Mouse (Mus musculus) forebrain, embryonic 15.5 days (tissue): Measurements from ENCODE around the gene Aqp9. TPM values are rescaled to one million over a fixed set of nuclear protein-coding genes. Genes with fewer than 3 reads are reported as not detected.

Source experiments
- ATAC-seq: fragments of 200-750 bp; cut with Nextera tagmentation; replicated peaks from 2 replicates; pipeline ENCODE4 v1.8.0; 2017; ENCODE audit warnings: mild to moderate bottlenecking, moderate TSS enrichment, moderate library complexity
- H3K27ac ChIP-seq: fragments of 300-500 bp; sonication (generic); replicated peaks from 2 replicates; pipeline ENCODE4 v1.5.1; 2015; ENCODE audit warnings: mild to moderate bottlenecking, inconsistent platforms
- H3K27me3 ChIP-seq: fragments of 300-500 bp; sonication (generic); 2 replicates; pipeline ENCODE4 v1.6.1; 2015; ENCODE audit warnings: inconsistent platforms
- H3K36me3 ChIP-seq: fragments of 300-500 bp; sonication (generic); 2 replicates; pipeline ENCODE4 v1.6.1; 2015; ENCODE audit warnings: mild to moderate bottlenecking, inconsistent platforms
- H3K4me1 ChIP-seq: fragments of 300-500 bp; sonication (generic); 2 replicates; pipeline ENCODE4 v1.6.1; 2015; ENCODE audit warnings: inconsistent platforms
- H3K4me2 ChIP-seq: fragments of 300-500 bp; sonication (generic); replicated peaks from 2 replicates; pipeline ENCODE4 v1.6.1; 2015; ENCODE audit warnings: mild to moderate bottlenecking, inconsistent platforms
- H3K4me3 ChIP-seq: fragments of 300-500 bp; sonication (generic); 2 replicates; pipeline ENCODE4 v1.5.1; 2015; ENCODE audit warnings: mild to moderate bottlenecking, inconsistent platforms
- H3K9ac ChIP-seq: fragments of 300-500 bp; sonication (generic); replicated peaks from 2 replicates; pipeline ENCODE4 v1.6.1; 2015; ENCODE audit warnings: mild to moderate bottlenecking, inconsistent platforms
- H3K9me3 ChIP-seq: fragments of 300-500 bp; sonication (generic); 2 replicates; pipeline ENCODE4 v1.6.1; 2016; ENCODE audit warnings: inconsistent platforms
- WGBS: fragments of 180-500 bp; shearing (Covaris S2); methylation state at CpG from one replicate; pipeline ENCODE4 v1.1.7; 2015; ENCODE audit warnings: mixed read lengths; 5-methylcytosine and 5-hydroxymethylcytosine counted together
- polyA plus RNA-seq: library from polyadenylated mRNA; unstranded; fragments of >200 nt; fragmentation: Nextera tagmentation; extraction: Ambion mirVana; gene quantifications from 2 replicates; pipeline ENCODE4 v1.2.1, GENCODE M21; 2015

Aqp9 gene
- polyA plus RNA-seq, 1 experiment from 2014 or later: 0.98 TPM

DNA sequence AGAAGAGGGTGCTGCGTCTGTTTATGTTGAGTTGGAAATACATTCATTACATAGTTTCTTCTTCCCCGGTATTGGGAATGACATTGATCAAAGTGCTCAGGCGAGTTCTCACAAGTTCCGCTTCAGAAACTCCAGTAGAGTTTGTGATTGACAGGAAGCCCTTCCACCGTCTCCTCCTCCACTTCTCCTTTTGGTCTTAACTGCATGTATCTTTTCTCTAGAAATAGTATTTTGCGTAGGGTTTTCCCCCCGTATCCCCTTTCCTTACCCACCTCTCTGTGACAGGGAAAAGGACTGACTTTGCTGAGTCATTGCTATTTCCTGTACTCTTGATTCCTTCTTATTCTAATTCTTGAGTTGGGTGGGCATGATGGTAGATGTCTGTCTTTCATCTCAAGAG, 18.9 kb upstream of the Aqp9 start:
- Histone ChIP-seq H3K4me2 (no peak overlapping the region), H3K36me3 (no peaks in the 10 kb centered on the region), H3K4me1 (no peaks in the 10 kb centered on the region), H3K4me3 (no peak overlapping the region), H3K9ac (no peak overlapping the region), H3K27ac (no peak overlapping the region), H3K9me3 (no peaks in the 10 kb centered on the region), H3K27me3 (no peaks in the 10 kb centered on the region)
- ATAC-seq: no peak
- WGBS: 98% methylated on average over 7 of the region's 7 CpGs

DNA sequence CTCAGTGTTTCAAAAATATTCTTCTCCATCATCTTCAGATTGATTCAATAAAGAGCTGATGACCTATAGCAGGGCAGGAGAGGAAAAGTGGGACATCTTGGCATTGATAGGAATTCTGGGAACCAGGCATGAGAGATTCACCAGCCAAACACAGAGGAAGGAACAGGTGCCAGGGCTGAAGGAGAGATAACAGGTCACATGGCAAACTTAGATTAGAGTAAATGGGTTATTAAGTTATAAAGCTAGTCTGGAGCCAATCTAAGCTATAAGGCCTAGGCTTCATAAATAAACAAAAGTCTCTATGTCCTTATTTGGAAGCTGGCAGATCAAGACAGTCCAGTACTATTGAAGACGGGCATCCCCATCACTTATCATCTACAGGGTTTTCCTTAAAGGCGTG, 17.3 kb upstream of the Aqp9 start:
- Histone ChIP-seq H3K4me2 (no peak overlapping the region), H3K36me3 (no peaks in the 10 kb centered on the region), H3K4me3 (no peak overlapping the region), H3K27ac (no peak overlapping the region), H3K27me3 (no peaks in the 10 kb centered on the region), H3K9me3 (no peaks in the 10 kb centered on the region), H3K4me1 (no peaks in the 10 kb centered on the region), H3K9ac (no peak overlapping the region)
- WGBS: 88% methylated on average over 2 of the region's 2 CpGs
- ATAC-seq: no peak

DNA sequence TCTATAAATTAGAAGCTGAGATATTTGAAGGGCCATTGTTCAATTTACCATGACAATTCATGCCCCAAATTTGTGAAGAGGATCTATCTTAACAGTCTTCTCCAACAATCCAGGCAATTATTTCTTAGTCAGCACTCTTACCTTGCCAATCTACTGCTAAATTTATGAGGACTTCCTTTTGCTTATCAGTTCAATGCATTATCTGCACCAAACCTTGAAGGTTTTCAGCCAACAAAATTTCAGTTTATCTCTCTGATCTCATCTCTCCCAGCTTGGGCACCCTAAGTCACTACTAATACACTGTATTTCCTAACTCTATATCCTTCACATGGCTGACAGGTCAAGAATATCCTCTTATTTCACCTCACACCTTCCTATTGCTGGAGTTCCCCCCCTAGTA, 16.8 kb upstream of the Aqp9 start:
- no peaks in the 10 kb centered on the region for H3K27me3 ChIP-seq
- no peak overlapping the region for H3K4me3 ChIP-seq
- no peaks in the 10 kb centered on the region for H3K9me3 ChIP-seq
- no peak overlapping the region for H3K9ac ChIP-seq
- no peak overlapping the region for H3K4me2 ChIP-seq
- no peak for ATAC-seq
- no peaks in the 10 kb centered on the region for H3K4me1 ChIP-seq
- no peaks in the 10 kb centered on the region for H3K36me3 ChIP-seq
- H3K27ac ChIP-seq: no peak overlapping the region

DNA sequence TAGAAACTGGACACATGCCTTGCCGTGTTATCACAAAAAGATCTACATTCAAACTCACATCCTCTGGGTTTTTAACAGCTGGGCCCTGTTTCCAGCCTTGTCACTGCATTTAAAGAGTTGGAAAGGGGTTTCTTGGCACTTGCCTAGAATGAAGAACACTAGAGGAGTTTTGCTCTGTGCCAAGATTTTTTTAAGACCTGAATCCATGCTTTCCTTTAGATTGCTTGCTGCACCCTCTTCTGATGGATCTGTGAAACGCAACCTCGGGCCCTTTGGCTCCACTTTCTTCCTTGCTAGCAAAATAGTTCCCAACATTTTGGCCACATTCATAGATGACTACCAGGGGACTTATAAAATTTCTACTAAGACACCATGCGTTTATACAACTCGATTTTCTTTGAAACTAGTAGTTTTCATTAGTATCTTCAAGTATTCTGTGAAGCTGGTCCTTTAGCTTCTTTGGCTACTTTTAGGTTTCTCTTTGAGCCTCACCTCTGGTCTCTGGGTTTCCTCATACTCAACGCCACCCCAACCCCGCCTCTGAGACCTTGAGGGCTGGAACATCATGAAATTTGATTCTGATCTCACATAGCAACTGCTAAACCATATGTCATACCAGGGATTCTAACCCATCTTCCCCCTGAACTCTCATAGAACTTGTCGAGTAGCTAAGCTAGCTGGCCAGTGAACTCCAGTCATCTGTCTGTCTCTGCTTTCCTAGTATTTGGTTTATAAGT, 11.7 kb upstream of the Aqp9 start:
- 73% methylated on average over 8 of the region's 8 CpGs for WGBS
- Histone ChIP-seq H3K27me3 (no peaks in the 10 kb centered on the region), H3K27ac (no peak overlapping the region), H3K4me1 (no peaks in the 10 kb centered on the region), H3K4me2 (no peak overlapping the region), H3K9ac (no peak overlapping the region), H3K9me3 (no peaks in the 10 kb centered on the region), H3K36me3 (no peaks in the 10 kb centered on the region), H3K4me3 (no peak overlapping the region)
- no peak for ATAC-seq

DNA sequence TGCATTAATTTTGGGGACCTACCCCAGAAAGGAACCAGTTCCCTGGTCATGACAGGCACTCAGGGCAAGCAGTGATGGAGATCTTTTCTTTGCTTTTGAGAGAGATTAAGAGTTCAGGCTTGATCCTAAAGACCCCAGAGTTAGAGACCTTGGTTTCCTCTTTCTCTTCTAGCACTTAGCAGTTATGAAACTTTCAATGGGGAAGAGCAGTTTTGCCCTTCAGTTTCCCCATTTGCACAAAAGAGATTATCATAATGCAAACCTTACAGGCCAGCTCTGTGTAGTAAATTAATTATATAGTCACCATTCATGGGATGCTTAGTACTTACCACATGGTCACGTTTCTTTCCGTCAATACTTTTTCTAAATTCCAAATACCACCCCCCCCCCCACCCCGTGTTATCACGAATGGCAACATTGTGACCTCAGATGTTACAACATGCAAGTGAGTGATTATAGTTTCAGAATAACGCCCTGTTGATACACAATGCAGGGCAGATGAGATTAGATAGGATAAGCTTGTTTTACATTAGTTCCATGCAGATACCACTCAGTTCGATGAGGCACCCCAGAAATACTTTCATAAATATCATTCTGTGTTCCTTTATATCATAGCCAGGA, 10.9 kb upstream of the Aqp9 start:
- H3K4me1 ChIP-seq: no peaks in the 10 kb centered on the region
- H3K27ac ChIP-seq: no peak overlapping the region
- H3K36me3 ChIP-seq: no peaks in the 10 kb centered on the region
- 85% methylated on average over 6 of the region's 6 CpGs for WGBS
- ATAC-seq: no peak
- no peak overlapping the region for H3K4me2 ChIP-seq
- no peaks in the 10 kb centered on the region for H3K27me3 ChIP-seq
- no peak overlapping the region for H3K4me3 ChIP-seq
- no peak overlapping the region for H3K9ac ChIP-seq
- H3K9me3 ChIP-seq: no peaks in the 10 kb centered on the region

DNA sequence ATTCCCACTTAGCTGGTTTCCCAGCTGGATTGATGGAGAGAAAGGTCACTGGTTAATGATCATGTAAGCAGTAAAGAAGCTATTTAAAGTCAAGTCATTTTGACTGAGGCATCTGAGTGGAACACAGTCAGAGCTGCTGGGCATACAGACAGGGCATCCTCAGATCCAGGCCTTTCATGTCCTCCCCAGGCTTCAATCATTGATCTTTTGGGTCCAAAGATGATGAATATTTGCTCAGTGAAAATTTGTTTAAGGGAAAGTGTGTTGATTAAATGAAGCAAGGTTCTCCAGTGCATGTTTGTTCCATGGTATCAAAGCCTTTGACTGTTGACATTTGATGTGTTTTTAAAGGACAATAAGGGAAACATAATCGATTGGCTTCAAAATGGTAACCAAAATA, 7.2 kb upstream of the Aqp9 start:
- Histone ChIP-seq H3K36me3 (no peaks in the 10 kb centered on the region), H3K4me1 (no peaks in the 10 kb centered on the region), H3K9ac (no peak overlapping the region), H3K27ac (no peak overlapping the region), H3K4me2 (no peak overlapping the region), H3K9me3 (no peaks in the 10 kb centered on the region), H3K27me3 (no peaks in the 10 kb centered on the region), H3K4me3 (no peak overlapping the region)
- ATAC-seq: no peak
- WGBS: 89% methylated on average over 1 of the region's 1 CpGs

DNA sequence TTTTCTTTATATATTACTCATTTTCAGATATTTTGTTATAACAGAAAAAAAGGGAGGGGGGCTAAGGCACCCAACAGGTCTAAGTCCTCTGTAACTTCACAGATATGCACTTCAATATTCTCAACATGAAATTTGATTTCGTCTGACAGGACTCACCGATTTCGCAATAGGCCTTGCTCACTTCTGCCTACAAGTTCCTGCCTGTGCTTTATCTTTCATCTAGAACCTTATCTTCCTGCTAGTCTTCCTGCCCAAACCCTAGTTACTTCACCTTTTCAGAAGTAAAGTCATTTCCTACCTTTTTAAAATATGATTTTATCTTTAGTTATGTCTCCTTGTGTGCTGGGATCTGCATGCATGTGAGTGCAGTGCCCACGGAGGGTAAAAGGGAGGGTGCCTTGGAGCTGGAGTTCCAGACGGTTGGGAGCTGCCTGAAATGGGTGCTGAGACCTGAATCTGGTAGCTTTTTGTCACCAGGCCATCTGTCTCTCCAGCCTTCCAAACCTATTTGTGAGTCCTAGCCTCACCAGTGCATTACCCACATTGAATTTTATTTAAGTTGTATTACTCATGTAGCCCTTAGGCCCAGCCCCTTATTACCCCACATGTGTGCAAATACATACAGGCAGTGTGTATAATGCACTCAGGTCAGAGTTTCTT, 6.0 kb upstream of the Aqp9 start:
- H3K4me3 ChIP-seq: no peak overlapping the region
- no peaks in the 10 kb centered on the region for H3K36me3 ChIP-seq
- no peak overlapping the region for H3K9ac ChIP-seq
- H3K4me2 ChIP-seq: no peak overlapping the region
- H3K9me3 ChIP-seq: no peaks in the 10 kb centered on the region
- H3K4me1 ChIP-seq: no peaks in the 10 kb centered on the region
- no peak overlapping the region for H3K27ac ChIP-seq
- ATAC-seq: no peak
- 85% methylated on average over 5 of the region's 5 CpGs for WGBS
- no peaks in the 10 kb centered on the region for H3K27me3 ChIP-seq

DNA sequence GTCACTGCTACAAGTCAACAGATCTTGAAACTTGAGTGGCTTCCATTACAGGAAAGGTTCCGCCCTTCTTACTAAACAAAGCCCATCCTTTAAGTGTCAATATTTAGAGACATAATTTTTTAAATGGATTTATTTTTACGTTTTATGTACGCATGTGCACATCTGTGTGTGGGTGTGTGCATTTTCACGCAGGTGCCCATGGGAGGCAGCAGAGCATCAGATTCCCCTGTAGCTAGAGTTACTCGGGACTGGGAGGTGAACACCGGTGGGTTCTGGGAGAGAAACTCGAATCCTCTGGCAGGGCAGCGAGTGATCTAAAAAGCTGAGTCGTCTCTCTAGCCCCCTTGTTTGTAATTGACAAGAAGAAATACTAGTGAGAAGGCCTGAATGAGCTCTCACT, 5.1 kb upstream of the Aqp9 start:
- Histone ChIP-seq H3K36me3 (no peaks in the 10 kb centered on the region), H3K27me3 (no peaks in the 10 kb centered on the region), H3K9me3 (no peaks in the 10 kb centered on the region), H3K4me1 (peaks cover 4% of the 10 kb centered on the region), H3K9ac (no peak overlapping the region), H3K27ac (no peak overlapping the region), H3K4me3 (no peak overlapping the region), H3K4me2 (no peak overlapping the region)
- WGBS: 67% methylated on average over 9 of the region's 9 CpGs
- no peak for ATAC-seq

DNA sequence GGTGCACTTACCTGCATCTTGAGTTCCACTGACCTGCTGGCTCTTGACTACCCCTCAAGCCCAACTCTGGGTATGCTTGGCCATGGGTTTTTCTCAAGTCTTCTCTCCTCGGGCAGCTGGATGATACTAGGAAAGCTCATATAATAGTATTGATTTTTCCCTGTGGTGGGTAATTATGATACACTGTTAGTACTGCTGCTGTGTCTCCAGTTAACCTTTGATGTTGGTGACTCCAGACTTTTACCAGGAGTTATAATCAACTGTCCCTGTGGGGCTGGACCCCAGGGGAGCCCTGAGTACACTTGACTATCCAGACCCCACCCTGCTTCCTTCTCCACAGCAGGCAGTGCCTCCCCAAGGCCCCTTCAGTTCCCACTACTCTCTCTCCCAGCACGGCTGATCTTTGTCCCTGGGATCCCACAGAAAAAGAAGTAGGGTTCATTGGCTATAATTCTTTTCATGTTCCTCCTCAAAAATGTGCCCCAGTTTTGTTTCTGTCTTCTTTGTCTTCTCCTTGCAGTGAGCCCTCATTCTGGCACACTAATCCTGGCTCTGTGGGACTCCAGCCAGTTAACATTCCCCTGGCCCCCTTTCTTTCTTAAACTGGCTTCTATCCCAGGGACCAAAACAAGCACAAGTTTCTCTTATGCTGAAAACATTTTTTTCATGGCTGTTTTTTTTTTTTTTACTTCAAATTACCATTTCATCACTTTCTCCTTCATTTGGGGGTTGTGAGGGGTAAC, 838 bp downstream of the Aqp9 start:
- ATAC-seq: peak; percentile 38; the same call in 1 of the 2 replicates
- Histone ChIP-seq H3K9me3 (no peaks in the 10 kb centered on the region), H3K4me1 (peaks cover 17% of the 10 kb centered on the region), H3K27ac (peak overlapping the region; percentile 56), H3K4me3 (no peak overlapping the region), H3K4me2 (no peak overlapping the region), H3K27me3 (no peaks in the 10 kb centered on the region), H3K9ac (no peak overlapping the region), H3K36me3 (no peaks in the 10 kb centered on the region)
- 4% methylated on average over 2 of the region's 2 CpGs for WGBS

DNA sequence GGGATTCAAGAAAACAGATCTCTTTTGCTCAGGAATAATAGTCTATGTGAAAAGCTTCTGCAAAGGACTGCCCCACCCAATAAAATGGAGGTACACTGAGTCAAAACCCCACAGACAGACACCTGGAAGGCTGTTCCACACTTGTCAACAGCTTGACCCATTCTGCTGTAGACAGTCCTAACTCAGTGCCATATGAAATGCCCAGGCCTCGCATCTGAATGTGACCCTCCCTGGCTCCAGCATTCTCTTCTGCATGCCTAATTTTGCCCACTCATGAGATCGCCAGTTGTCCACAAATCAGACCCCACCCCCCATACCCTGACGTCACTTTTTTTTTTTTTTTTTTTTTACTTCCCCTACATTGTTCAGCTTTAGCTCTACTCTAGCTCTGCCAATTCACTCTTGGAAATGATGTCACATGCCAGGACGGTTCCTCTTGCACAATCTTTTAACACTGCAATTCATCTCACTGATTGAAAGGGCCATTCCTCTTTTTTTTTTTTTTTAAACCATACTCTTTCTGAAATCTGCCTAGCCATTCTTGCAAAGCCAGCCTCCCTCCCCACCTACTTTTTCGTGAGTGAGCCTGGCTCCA, 1.5 kb downstream of the Aqp9 start:
- Histone ChIP-seq H3K4me2 (no peak overlapping the region), H3K9ac (no peak overlapping the region), H3K4me3 (no peak overlapping the region), H3K4me1 (peaks cover 17% of the 10 kb centered on the region), H3K9me3 (no peaks in the 10 kb centered on the region), H3K27ac (peak overlapping the region; percentile 56), H3K36me3 (no peaks in the 10 kb centered on the region), H3K27me3 (no peaks in the 10 kb centered on the region)
- WGBS: 23% methylated on average over 5 of the region's 5 CpGs
- no peak for ATAC-seq

DNA sequence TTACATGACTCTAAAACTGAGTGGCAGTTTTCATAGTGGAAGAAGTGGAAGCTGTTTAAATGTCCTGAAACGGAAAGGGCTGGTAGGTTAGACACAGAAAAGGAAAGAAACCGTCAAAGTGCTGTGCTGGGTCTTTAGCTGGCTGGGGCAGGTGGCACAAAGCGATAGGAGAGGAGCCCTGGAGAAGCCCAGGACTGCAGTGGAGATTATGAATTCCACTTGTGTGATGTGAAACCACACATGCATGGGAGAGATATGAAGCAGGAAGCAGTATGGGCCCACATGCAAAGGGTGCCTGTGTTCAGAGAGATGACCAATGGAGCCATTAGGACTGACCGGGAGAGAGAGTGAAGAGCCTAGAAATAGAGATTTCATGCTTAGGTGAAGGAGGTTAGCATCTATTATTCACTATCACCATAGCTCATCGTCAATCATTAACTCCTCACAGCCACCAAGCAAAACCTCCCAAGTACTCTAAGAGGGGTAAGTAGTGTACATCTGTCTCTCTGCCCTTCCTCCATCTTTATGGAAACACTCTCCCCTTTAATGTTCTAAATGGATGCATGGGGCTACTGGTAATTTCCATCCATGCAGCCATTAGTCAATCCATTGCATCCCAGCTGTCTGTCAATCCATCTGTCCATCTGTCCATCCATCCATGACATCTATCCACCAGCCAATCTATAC, 2.3 kb downstream of the Aqp9 start:
- no peak overlapping the region for H3K4me3 ChIP-seq
- no peaks in the 10 kb centered on the region for H3K36me3 ChIP-seq
- no peaks in the 10 kb centered on the region for H3K27me3 ChIP-seq
- WGBS: 93% methylated on average over 5 of the region's 5 CpGs
- H3K4me1 ChIP-seq: peaks cover 17% of the 10 kb centered on the region
- H3K9ac ChIP-seq: no peak overlapping the region
- ATAC-seq: no peak
- no peaks in the 10 kb centered on the region for H3K9me3 ChIP-seq
- H3K27ac ChIP-seq: no peak overlapping the region
- H3K4me2 ChIP-seq: no peak overlapping the region
